Mouse (Mus musculus): ENCODE results near the gene Dscam.

Gene Dscam

DNA sequence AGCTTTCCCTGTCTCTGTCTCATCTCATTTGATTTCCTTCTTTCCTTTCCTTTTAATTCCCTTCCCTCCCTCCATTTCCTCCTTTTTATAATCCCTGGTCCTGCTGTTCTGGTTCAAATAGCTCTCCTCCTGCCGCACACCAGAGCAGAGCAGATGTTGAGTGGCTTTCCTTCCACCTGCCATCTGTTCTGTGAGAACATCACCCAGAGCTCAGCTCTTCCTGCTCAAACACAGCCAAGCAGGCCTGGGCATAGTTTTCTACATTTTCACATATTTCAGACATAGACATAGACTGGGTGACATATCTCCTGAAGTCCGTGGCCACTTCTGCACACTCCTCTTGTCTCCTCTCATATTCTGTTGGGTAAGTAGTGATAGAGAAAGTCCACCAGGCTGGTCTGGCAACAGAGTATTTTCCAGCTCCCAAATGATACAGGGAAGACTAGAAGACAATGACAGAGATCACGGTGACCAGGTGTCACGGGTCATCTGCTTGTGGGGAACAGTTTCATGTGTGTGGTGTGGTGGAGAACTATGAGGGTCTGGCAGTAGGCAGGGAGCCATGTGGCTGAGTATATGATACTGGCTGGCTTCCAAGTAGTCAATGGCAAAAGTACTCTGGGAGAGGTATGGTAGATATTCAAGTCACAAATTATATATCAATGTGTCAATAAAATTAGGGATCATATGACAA, 536.3 kb downstream of the Dscam start:
- DNase-seq: no peak

- no peak for DNase-seq
Observed at GRCm38 (mm10) chr16:96630241-96630640, 540.3 kb downstream of the Dscam start.

- no peak for DNase-seq
Observed at GRCm38 (mm10) chr16:96629623-96630022, 540.9 kb downstream of the Dscam start.

DNA sequence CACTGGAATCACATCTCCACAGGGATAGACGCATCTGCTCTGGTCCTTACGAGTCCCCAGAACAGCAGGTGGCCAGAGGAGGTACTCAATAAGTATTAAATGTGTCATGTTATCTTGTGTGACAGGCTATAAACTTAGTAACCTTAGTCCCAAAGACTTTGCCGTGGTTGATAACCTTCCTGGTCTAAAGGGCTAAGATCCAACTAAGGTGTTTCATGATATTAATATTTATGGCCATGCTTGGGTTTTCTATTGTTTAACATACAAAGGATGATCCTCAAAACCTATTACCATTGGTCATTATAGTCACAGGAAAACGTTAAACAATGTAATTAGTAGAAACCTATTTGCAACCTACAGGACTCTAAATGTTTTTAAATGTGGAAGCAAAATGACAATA, 545.1 kb downstream of the Dscam start:
- DNase-seq: no peak

DNA sequence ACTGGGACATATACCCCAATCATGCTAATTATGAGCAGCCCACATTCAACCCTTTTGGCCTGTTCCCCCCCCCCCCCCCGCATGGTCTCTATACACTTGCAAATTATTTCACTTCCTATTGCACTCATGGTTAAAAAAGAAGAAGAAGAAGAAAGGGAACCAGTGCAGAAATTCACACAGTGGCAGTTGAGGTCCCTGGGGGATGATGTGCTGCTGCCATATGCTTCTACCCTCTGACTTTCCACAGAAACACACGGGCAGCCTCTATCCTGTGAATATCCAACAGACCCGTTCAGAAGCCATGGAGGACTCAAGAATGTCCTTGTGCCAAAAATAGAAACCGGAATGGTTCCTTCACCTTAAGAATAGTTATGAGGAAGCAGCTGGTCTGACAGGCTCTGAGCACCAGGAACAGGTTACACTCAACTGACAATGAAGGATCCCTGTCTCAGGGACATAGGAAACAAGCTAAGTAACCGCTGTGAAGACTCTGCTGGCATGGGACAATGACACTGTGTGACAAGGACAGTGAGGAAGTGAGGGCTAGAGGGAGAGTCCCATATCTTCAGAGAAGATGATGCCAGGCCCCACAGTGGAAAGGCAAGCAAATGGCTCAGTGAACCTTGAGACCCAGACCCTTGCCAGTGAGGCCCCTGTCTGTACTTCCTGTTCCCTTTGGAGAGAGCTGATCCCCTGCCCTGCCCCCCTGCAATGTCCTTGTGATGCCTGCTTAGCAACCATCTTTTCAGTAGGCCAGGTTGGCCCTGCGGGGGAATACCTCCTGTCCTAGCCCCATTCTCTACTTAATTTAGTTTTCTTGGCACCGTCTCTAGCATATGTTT, 545.8 kb downstream of the Dscam start:
- DNase-seq: peak; percentile 77 to 79

- DNase-seq: no peak
Observed at GRCm38 (mm10) chr16:96620861-96621260, 549.7 kb downstream of the Dscam start.

DNA sequence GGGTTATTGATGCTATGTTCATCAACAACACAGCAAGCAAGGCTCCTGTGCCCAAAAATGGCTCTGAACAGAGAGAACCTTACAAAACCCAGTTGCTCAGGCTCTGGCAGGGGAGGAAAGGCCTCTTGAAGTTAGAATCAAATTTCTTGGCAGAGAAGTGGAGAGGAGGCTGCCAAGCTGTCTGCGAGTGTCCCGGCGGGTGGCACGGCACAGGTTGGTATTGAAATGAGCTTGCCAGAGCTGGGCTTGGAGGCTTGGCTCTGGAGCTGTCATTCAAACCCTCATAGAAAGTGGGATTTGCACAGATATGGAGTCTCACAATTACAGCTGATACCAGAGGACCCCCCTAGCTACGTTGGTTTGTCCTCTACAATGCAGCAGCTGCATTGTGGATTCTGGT, 550.1 kb downstream of the Dscam start:
- DNase-seq: no peak

- no peak for DNase-seq
Observed at GRCm38 (mm10) chr16:96617772-96618171, 552.8 kb downstream of the Dscam start.

DNA sequence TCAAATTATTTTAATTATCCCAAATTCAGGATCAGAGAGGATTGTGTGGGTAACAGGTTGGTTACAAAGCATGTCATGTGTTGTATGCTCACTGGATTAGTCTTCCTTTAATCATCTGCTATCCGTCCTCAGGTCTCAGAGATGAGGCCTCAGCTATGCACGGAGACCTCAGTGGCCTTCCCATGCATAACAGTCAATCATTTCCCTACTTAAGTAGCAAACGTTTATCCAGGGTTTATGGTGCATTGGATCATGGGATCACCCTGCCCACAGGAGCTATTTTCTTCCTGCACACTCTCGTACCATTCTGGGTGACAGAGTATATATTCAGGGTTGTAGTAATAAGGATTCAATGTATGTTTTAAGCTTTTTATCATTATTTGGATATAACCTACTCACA, 557.3 kb downstream of the Dscam start:
- no peak for DNase-seq

GRCm38 (mm10) chr16:96610806-96611205, 559.7 kb downstream of the Dscam start:
- DNase-seq: peak; percentile 82 to 87

DNA sequence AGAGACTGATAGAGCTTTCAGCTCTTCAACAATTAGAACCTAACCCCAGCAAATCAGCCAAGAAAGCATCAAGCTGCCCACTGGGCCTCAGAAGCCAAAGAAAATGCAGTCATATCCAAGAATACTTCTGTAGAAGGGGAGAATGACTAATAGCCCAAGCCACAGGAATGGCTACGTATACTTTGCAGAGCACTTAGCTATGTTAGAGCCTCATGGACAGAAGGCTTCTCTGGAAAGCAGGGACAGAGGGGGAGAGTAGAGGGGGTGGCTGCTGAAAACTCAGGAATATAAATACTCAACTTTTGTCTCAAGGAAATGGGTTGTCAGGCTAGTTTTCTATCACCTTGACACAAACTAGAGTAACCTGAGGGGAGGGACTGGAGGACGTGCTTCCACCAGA, 568.3 kb downstream of the Dscam start:
- DNase-seq: no peak

DNA sequence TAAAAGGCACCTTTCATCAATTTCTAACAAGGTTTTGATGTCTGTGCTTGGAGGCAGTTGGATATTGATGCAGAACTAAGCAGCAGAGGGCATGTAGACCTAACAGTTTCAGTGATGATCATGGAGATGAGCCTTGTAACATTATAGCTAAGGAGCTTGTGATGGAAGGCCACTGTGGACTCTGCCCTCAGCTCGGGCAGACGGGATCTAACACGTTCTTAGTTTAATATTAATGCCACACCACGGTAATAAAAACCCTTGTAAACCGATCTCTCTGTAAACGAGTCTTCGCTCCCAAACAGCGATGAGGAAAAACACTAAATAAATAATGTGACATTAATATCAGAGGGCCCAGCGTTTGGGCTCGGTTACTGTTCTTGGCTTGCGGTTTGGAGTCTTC, 569.8 kb downstream of the Dscam start:
- DNase-seq: no peak

DNA sequence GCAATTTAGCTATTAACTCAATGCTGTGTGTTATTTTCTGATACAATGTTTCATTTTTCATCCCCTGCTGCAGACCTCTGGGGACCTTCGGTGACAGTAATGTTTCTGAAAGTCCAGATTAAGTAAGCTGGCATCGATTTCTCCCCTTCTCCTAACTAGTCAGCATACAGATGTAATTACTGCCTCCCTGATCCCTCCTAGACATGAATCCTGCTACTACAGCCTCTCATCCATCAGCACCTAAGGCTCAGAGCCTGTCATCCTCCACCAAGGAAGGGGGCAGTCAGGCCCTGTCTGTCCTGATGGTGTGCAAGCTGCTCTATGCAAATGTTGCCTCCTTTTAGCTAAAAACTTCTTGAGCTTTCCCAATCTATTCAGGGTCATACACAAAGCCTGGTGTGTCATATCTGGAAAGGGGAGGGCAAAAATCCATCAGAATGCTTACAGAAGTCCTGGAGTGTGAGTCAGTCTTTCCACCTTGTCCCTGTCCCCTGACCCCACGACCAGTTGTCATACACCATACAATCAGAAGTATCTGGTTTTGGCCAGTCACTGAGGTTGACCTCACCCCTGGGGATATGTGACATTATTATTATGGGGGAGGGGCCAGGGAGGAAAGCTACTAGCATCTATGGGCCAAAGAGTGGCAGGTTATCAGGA, 571.0 kb downstream of the Dscam start:
- no peak for DNase-seq

GRCm38 (mm10) chr16:96575841-96576240, 594.7 kb downstream of the Dscam start:
- DNase-seq: no peak

GRCm38 (mm10) chr16:96567428-96567827, 603.1 kb downstream of the Dscam start:
- DNase-seq: no peak

- no peak for DNase-seq
Observed at GRCm38 (mm10) chr16:96563350-96564257, 606.9 kb downstream of the Dscam start.

- DNase-seq: no peak
Observed at GRCm38 (mm10) chr16:96559796-96560195, 610.8 kb downstream of the Dscam start.

DNA sequence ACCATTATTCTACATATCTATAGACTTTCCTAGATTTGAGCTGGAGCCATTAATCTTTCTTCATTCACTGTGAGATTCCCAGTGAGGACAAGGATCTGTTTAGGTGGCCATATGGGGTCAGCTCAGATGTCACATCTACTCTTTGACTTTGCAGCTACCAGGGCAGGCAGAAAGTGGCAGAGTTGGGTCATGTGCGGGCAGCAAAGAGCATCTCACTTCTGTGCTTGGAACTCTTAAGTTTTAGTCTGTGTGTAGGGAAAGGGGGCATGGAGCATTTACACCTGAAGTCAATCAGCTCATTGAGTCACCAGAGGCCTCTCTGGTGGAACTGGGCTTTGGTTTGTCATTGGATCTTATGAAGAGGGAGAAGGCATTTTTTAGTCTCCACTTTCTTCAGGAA, 612.2 kb downstream of the Dscam start:
- DNase-seq: no peak

DNA sequence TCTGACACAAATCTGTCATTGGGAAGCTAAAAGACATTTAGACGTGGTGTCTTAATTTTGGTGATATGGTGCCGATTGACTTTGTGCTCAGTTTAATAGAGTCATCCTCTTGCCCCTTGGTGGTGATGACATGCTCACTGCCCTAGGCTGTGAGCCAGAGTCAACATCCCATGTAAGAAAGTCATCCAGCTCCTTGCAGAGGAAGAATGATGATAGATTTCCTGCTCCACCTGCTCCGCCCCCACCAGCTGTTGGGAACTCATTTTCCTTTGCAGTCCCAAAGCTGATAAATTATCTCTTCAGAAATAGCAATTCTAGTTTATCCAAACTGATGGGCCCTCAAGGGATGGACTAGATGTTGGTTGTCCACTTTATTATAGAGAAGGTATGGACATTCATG, 613.9 kb downstream of the Dscam start:
- DNase-seq: no peak

DNA sequence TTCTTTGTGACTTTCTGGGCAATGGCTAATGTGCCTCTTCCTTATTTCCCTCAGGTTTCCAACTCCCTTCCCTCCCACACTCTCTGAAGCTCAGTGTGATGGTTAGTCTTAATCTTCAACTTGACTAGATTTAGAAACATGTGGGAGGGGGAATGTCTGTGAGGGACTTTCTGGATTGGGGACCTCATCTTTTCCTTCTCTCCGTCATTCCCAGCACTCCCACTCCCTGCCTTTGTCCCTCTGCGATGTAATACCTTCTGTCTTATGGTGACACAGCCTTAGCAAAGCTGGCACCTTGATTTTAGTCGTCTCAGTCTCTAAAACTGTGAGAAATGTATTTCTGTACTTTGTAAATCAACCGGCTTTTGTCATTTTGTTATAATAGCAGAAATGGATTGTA, 615.1 kb downstream of the Dscam start:
- no peak for DNase-seq

GRCm38 (mm10) chr16:96552680-96553079, 617.9 kb downstream of the Dscam start:
- DNase-seq: no peak

- peak; percentile 85 to 90 for DNase-seq
Observed at GRCm38 (mm10) chr16:96541056-96541455, 629.5 kb downstream of the Dscam start.
